Mouse (Mus musculus) cerebellum, adult 11-12 months (tissue): ENCODE data around the gene Arhgef40.
"Not testable (repeated sequence)": the region's sequence is repeated elsewhere in the genome, so short reads cannot be mapped to it uniquely, and the experiment has no call there.

ENCODE experiments used
- DNase-seq: peaks from one replicate; pipeline ENCODE4 v3.0.0; 2022

The Arhgef40 gene

DNA sequence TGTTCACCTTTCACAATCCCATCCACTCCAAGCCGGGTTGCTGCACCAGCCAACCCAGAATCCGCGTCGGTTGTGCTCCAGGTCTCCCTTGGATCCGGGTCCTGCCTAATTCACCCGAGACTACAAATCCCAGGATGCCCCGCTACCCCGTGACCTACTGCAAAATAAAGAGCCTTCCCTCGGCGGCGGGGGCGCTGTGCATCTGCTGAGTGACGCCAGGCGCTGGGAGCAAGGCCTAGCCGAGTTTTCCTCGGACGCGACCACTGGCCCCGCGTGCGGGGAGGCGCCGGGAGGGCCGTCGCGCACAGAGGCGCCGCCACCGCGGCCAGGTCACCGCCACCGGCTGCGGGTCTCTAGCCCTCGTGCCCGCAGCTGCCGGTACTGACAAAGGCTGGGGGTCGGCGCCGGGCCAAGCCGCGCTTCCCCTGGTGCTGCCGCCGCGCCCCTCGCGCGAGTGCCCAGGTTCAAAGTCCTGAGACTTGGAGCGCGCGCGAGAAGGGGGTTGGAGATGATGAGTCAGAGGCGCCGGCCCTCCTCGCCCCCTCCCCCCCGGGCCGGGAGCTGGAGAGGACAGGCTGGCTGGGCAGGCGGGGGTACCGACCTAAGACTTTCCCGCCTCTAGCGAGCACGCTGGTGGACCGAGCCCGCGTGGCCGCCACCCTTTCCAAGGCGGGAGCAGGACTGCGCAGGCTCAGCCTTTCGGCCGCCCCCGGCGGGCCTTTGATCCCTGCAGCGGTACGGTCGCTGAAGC is 35.2 kb downstream of the Arhgef40 start:
- DNase-seq, result peak; percentile 98

DNA sequence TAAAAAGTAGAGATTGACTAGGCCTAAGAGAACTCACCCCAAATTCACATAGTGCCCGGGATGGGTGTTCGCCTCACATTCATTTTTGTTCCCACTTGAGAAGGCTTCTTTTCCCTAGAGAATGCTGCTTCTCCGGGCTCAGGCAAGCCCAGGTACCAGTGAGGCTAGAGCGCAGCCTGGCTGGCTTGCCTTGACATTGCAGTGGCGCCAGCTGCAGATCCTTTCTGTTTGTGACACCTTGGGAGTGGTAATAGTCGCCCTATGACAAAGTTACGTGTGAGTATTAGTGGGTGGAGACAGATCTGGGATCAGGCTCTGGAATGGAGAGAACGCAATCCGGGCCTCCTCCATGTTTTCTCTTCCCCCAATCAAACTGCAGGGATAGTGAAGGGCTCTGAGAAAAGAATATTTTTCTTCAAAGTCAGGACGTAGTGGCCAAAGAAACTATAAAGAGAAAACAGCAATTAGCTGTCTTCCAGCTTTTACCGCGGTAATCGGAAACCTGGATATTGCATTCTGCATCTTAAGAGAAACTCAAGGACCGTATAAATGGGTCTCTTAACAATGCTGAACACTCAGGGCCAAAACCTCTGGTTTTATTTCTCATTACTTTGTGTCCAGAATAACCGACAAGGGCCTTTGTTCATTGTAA is 36.1 kb downstream of the Arhgef40 start, which contains the start of gene Zfp219:
Zfp219 (minus strand) TSS at position 248 of the 652 bp plus-strand sequence.
- peak; percentile 80 for DNase-seq

DNA sequence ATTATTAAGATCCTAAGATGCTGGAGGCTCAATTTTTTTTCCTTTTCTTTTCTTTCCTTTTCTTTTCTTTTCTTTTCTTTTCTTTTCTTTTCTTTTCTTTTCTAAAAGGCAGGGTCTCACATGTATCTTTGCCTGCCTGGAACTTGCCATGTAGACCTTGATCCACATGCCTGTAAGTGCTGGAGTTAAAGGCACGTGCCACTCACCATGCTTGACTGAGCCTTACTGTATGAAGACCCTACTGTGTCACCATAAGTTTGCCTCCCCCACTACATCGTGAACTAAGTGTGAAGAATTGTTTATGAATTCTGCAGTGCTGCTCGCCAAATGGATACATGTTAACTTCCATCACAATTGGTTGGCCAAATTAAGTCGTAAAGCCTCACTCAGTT is 36.6 kb downstream of the Arhgef40 start:
- peak; percentile 48 for DNase-seq

DNA sequence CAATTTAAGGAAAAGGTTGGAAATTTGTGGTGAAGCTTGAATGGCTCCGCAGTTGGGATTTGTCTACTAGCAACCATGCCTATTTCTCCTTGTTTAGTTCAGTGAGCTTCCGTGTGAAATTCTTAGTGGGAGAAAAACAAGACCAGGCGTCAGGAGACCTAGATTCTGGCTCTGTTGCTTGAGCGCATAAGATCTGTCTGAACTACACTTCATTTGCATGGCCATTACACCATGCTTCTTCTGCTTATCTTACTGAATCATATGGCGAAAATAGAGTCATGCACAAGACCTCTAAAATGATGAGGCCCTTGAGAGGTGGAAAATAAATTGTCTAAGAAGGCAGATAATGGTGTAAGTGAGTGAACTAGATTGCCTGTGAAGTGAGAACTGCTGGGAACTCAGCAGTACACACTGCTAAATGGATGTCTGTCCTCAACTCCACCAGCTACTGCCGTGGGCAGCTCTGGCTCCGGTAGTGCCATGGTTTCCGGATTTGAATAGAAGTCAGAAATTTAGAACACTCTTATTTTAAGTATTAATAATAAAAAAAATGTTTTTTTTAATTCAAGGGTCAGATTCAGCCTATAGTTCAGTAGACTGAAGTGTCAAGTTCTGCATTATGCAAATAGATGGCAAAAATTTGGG is 37.2 kb downstream of the Arhgef40 start:
- no peak for DNase-seq

DNA sequence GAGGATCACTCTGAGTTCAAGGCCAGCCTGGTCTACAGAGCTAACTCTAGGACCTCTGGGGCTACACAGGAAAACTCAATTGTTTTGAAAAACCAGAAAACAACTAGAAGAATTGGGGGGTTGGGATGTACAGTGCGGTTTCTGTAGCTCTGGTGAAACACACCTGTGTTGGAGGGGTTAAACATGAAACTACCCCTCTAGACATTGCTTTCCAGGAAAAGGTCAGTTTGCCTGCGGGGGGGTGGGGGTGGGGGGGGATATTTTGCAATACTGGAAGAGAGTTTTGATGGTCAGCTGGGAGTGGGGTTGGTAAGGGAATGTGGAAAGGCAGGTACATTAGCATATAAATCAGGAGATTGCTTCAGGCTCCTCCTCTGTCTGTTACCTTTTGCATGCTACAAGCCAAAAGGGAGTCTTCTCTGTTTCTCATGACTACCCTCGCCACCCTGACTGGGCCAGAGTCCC is 37.8 kb downstream of the Arhgef40 start:
- DNase-seq, result peak; percentile 26

DNA sequence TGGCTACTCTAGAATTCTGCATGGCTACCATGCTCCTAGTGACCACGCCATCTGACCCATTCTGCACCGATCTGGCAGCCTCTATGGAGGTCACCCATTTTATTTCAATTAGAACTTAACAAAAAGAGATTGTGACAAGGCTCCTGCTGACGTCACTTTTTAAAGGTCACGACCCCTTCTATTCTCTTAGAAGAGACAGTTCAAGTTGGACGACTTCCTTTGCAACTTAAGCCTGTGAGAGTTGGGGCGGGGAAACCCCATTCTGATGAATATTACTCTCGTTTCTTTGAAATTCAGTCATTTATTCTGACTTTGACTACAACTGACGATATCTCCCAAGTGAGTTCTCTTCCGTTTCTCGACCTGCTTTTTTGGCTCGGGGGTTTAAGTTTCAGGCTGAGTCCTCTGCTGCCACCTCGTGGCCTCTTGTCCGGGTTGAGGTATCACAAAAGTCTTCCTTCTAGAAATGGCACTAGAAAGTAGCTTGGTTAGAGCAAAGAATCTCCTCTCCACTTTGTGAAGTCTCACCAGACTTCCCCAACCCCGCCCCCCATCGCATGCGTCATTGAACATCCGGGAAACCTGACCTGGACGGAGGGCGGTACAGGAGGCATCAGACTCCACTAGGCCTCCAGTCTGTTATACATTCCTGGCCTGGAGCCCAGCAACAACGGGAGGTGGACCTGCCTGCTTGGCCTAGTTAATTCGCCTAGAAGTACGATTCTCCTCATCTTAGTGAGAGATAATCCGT is 38.4 kb downstream of the Arhgef40 start:
- DNase-seq, result peak; percentile 92

DNA sequence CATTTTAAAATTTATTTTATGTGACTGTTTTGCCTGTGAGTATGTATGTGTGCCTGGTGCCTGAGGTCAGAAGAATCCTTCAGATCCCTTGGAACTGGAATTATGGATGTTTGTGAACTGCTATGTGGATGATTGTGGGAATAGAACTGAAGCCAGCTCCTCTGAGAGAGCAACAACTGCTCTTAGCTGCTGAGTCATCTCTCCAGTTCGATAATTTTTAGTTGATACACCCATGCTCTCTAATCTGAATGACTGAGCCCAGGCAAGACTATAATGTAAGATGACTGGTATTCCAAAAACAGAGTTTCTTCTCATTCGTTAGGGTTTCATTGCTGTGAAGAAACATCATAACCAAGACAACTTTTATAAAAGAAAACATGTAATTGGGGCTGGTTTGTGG is 39.6 kb downstream of the Arhgef40 start:
- no peak for DNase-seq

DNA sequence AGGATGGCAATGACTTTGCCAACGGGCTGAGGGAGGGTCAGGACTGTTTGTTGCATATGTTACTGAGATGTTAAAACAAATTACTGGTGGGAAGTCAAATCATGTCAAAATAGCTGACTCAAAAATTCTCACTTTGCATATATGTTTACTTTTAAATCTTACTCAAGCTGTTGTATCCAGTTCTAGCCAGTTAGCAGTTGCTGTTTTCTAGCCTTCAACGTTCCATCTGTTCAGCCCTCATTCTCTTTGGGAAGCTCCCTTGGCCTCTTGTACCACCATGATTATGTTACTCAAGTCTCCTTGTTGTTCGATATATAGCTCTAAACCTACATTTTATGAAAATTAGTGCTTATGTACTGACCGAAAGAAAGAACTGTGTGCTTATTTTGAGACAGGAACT is 41.8 kb downstream of the Arhgef40 start:
- no peak for DNase-seq

DNA sequence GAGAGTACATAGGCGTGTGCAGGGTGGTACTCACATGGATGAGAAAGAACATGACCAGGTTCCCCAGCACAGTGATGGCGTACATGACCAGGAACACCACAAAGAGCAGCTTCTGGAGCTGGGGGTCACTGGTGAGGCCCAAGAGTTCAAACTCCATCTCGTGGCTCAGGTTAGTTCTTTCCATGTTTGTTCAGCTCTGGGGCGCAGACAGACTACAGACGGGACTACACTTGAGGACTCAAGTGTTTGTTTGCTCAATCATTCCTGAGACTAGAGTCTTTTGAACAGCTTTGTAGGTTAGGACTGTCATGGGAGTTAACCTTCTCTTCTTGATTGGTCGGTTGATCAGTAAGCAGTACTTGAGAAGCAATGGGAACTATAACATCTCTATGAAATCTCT is 51.4 kb downstream of the Arhgef40 start:
- no peak for DNase-seq

DNA sequence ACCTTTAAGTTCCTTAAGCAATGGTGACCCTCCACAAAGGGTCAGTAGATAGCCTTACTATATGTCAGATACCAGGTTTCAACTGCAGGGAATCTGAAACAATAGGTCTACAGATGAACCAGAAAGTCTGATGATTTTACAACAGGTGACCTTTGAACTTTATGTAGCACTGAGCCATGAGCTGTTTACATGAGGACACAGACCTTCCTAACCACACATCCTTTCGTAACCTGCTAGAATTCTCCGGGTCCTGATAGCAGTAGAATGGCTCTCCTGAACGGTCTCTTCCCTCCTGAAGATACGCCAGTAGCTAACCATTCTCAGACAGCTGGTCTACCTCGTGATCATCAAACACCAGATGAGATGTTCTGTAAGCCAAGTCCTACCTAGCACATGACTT is 54.8 kb downstream of the Arhgef40 start:
- no peak for DNase-seq

DNA sequence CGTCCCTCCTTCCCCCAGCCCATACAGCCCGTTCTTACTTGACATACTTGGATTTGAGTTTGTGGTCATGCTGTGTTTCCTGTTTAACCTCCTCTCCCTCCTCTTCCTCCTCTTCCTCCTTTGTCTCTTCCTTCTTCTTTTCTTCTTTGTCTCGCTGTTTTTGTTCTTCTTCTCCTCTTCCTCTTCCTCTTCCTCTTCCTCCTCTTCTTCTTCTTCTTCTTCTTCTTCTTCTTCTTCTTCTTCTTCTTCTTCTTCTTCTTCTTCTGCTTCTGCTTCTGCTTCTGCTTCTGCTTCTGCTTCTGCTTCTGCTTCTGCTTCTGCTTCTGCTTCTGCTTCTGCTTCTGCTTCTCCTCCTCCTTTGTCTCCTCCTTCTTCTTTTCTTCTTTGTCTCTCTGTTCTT is 57.8 kb downstream of the Arhgef40 start, which contains the start of gene Olfr221:
Olfr221 (minus strand) TSS at position 101 of the 400 bp plus-strand sequence.
- not testable (repeated sequence) for DNase-seq

DNA sequence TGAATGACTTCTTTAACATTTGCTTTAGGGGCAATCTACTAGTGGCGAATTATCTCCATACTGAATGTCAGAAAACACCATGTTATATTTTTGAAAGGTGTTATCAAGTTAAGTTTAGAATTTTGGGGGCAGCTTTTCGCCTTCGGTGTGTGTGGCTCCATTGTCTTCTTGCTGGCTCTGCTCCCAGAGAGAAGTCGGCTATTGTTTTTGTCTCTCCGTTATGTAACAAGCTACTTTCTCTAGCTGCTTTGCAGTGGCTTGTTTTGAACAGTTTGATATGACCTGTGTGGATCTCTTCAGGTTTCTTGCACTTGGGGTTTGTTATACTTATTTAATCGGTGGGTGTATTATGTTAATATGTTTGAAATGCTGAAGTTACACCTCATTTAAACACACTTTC is 58.9 kb downstream of the Arhgef40 start:
- DNase-seq, result no peak

DNA sequence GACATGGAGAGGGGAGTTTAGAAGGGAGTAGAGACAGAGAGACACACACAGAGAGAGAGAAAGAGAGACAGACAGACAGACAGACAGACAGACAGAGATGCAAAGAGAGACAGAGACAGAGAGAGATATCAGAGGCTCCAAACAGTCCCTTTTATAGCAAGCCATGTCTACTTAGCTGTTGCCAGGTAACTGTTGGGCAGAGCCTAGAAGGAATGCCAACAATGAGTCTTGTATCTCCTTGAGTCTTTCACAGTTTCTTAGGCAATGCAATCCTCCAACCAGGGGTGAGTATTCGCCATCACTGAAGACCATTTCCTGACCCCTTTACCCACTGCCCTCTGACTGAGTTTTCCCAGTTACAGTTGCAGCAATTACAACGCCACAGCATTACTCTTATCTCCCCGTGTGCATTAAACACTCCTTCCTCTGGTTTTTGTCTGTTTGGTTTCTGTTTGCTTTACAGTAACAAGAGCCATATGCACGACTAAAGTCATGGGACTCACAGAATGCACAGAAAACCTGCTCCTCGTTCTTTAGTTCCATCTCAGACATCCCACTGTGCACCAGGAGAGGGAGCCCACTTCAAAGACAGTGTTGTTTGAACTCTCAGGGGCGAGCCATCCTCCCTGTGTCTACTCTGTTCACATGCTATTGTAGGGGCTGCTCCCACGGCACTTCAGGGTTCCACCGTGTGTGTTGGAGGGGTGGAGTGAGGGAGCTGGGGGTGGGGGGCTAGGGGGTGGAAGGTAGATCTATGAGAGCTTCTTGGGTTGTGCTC is 60.6 kb downstream of the Arhgef40 start:
- no peak for DNase-seq

DNA sequence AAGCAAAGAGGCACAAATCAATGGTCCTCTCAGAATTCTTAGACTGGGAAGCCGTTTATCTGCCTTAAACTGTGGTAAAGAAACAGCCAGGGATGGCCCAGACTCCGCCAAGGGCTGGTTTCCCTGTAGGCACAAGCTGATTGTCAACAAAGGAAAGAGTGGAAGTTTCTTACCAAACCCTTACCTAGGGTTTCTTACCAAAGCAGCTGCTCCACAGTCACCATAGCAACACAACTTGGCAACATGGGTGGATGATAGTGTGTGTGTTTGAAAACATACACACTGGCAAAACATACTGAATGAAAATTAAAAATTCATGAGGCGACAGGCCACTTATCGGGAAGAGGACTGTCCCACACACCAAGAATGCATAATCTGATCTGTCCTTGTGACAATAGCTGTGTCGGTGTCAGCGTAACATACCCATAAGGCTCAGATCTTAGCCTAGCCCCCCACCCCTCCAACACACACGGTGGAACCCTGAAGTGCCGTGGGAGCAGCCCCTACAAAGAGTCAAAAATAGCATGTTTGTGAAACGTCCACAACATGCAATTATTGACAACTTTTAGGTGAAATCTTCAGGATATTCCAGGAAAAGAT is 61.5 kb downstream of the Arhgef40 start:
- DNase-seq, result no peak

DNA sequence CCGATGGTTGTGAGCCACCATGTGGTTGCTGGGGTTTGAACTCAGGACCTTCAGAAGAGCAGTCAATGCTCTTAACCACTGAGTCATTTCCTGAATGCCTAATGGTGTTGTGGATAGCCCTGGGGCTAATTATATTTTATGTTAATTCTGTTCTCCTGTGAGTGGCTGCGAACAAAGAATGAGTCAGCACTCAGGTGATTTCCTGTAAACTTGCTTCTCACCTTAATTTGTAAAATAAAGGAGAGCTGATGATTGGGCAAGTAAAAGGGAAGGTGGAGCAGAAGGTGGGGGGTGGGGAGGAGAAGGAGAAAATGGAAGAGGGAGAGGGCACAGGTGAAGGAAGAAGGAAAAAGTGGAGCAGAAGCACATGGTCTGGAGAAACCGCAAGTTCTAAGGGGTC is 68.2 kb downstream of the Arhgef40 start:
- DNase-seq, result not testable (repeated sequence)
